Mouse (Mus musculus): ENCODE results near the gene Proz. TPM values are rescaled to one million over a fixed set of nuclear protein-coding genes. Genes with fewer than 3 reads are reported as not detected.

Proz gene
- polyA plus RNA-seq, 1 experiment, result 11.7 TPM

GRCm38 (mm10) chr8:13037015-13037414 is 23.7 kb upstream of the Proz start, which contains the start of gene F10:
F10 (plus strand) TSS chr8:13037308.
- H3K4me3 ChIP-seq (ENCODE audit: insufficient read depth, low read depth, low read length), result no peak within 1 kb of the TSS
- no peaks in the 10 kb centered on the region for H3K27me3 ChIP-seq (replicated peaks; ENCODE audit: control insufficient read depth, insufficient read depth, low read length)
- DNase-seq, result no peak
- H3K36me3 ChIP-seq (ENCODE audit: control insufficient read depth, insufficient read depth, low read length), result no peaks in the 10 kb centered on the region
- H3K4me1 ChIP-seq (ENCODE audit: control insufficient read depth, insufficient read depth, low read length), result no peaks in the 10 kb centered on the region
- no peak for TF ChIP-seq CTCF (conservative IDR thresholded peaks at IDR 0.05; ENCODE audit: insufficient read depth, insufficient read length, low read depth, low read length)
- 77% methylated on average over 7 of the region's 7 CpGs for WGBS
- H3K27ac ChIP-seq (ENCODE audit: insufficient read depth, low read depth, low read length), result no peak within 1 kb of the TSS

- H3K27me3 ChIP-seq (replicated peaks; ENCODE audit: control insufficient read depth, insufficient read depth, low read length), result no peaks in the 10 kb centered on the region
- no peaks in the 10 kb centered on the region for H3K36me3 ChIP-seq (ENCODE audit: control insufficient read depth, insufficient read depth, low read length)
- TF ChIP-seq POLR2A (IDR thresholded peaks at IDR 0.05; ENCODE audit: low read depth, low read length) (no peak), CTCF (conservative IDR thresholded peaks at IDR 0.05; ENCODE audit: insufficient read depth, insufficient read length, low read depth, low read length) (no peak)
- H3K4me3 ChIP-seq (ENCODE audit: insufficient read depth, low read depth, low read length), result no peak overlapping the region
- no peak overlapping the region for H3K27ac ChIP-seq (ENCODE audit: insufficient read depth, low read depth, low read length)
- 37% methylated on average over 5 of the region's 5 CpGs for WGBS
- H3K4me1 ChIP-seq (ENCODE audit: control insufficient read depth, insufficient read depth, low read length), result no peaks in the 10 kb centered on the region
- DNase-seq, result peak; percentile 20
Measured at GRCm38 (mm10) chr8:13037569-13037968, 23.1 kb upstream of the Proz start.

- Histone ChIP-seq H3K4me3 (ENCODE audit: insufficient read depth, low read depth, low read length) (no peak overlapping the region), H3K27ac (ENCODE audit: insufficient read depth, low read depth, low read length) (no peak overlapping the region), H3K27me3 (replicated peaks; ENCODE audit: control insufficient read depth, insufficient read depth, low read length) (no peaks in the 10 kb centered on the region), H3K36me3 (ENCODE audit: control insufficient read depth, insufficient read depth, low read length) (no peaks in the 10 kb centered on the region), H3K4me1 (ENCODE audit: control insufficient read depth, insufficient read depth, low read length) (no peaks in the 10 kb centered on the region)
- 69% methylated on average over 6 of the region's 6 CpGs for WGBS
- TF ChIP-seq POLR2A (IDR thresholded peaks at IDR 0.05; ENCODE audit: low read depth, low read length) (no peak), CTCF (conservative IDR thresholded peaks at IDR 0.05; ENCODE audit: insufficient read depth, insufficient read length, low read depth, low read length) (no peak)
- DNase-seq, result no peak
Measured at GRCm38 (mm10) chr8:13039054-13039453, 21.7 kb upstream of the Proz start.

GRCm38 (mm10) chr8:13041459-13041858 is 19.3 kb upstream of the Proz start:
- DNase-seq, result no peak
- no peaks in the 10 kb centered on the region for H3K36me3 ChIP-seq (ENCODE audit: control insufficient read depth, insufficient read depth, low read length)
- H3K27me3 ChIP-seq (replicated peaks; ENCODE audit: control insufficient read depth, insufficient read depth, low read length), result no peaks in the 10 kb centered on the region
- H3K27ac ChIP-seq (ENCODE audit: insufficient read depth, low read depth, low read length), result no peak overlapping the region
- no peak overlapping the region for H3K4me3 ChIP-seq (ENCODE audit: insufficient read depth, low read depth, low read length)
- no peaks in the 10 kb centered on the region for H3K4me1 ChIP-seq (ENCODE audit: control insufficient read depth, insufficient read depth, low read length)
- TF ChIP-seq POLR2A (IDR thresholded peaks at IDR 0.05; ENCODE audit: low read depth, low read length), result no peak
- TF ChIP-seq CTCF (conservative IDR thresholded peaks at IDR 0.05; ENCODE audit: insufficient read depth, insufficient read length, low read depth, low read length), result no peak
- WGBS, result 83% methylated on average over 4 of the region's 4 CpGs

GRCm38 (mm10) chr8:13047652-13048051 is 13.1 kb upstream of the Proz start:
- Histone ChIP-seq H3K27me3 (replicated peaks; ENCODE audit: control insufficient read depth, insufficient read depth, low read length) (no peaks in the 10 kb centered on the region), H3K27ac (ENCODE audit: insufficient read depth, low read depth, low read length) (no peak overlapping the region), H3K4me1 (ENCODE audit: control insufficient read depth, insufficient read depth, low read length) (no peaks in the 10 kb centered on the region), H3K4me3 (ENCODE audit: insufficient read depth, low read depth, low read length) (no peak overlapping the region), H3K36me3 (ENCODE audit: control insufficient read depth, insufficient read depth, low read length) (no peaks in the 10 kb centered on the region)
- 60% methylated on average over 5 of the region's 5 CpGs for WGBS
- TF ChIP-seq POLR2A (IDR thresholded peaks at IDR 0.05; ENCODE audit: low read depth, low read length) (no peak), CTCF (conservative IDR thresholded peaks at IDR 0.05; ENCODE audit: insufficient read depth, insufficient read length, low read depth, low read length) (no peak)
- DNase-seq, result no peak

GRCm38 (mm10) chr8:13050550-13050949 is 10.2 kb upstream of the Proz start:
- Histone ChIP-seq H3K4me1 (ENCODE audit: control insufficient read depth, insufficient read depth, low read length) (no peaks in the 10 kb centered on the region), H3K36me3 (ENCODE audit: control insufficient read depth, insufficient read depth, low read length) (no peaks in the 10 kb centered on the region), H3K4me3 (ENCODE audit: insufficient read depth, low read depth, low read length) (no peak overlapping the region), H3K27me3 (replicated peaks; ENCODE audit: control insufficient read depth, insufficient read depth, low read length) (no peaks in the 10 kb centered on the region), H3K27ac (ENCODE audit: insufficient read depth, low read depth, low read length) (no peak overlapping the region)
- no peak for DNase-seq
- TF ChIP-seq CTCF (conservative IDR thresholded peaks at IDR 0.05; ENCODE audit: insufficient read depth, insufficient read length, low read depth, low read length) (no peak), POLR2A (IDR thresholded peaks at IDR 0.05; ENCODE audit: low read depth, low read length) (no peak)
- WGBS, result 76% methylated on average over 10 of the region's 10 CpGs

DNA sequence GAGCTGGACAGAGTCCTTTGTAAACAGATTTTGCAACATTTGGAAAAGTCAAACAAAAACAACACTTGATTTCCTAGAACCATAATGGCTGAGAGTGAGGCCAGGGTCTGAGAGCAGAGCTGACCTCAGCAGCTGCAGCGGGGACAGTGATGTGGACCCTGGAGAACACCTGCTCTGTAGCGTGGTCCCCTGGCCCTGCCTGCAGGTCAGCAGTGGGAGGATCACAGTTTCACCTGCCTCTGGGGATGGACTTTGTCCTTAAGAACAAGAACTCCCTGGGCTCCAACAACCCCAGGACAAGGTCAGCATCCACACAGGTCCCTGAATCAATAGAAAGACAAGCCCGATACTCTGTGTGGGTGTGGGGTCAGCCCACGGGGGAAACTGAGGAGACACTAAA is 3.4 kb upstream of the Proz start:
- peak; percentile 72 for DNase-seq
- no peak overlapping the region for H3K27ac ChIP-seq (ENCODE audit: insufficient read depth, low read depth, low read length)
- H3K4me1 ChIP-seq (ENCODE audit: control insufficient read depth, insufficient read depth, low read length), result peaks cover 3% of the 10 kb centered on the region; the same call in 1 of the 2 replicates
- H3K27me3 ChIP-seq (replicated peaks; ENCODE audit: control insufficient read depth, insufficient read depth, low read length), result no peaks in the 10 kb centered on the region
- WGBS, result 52% methylated on average over 4 of the region's 4 CpGs
- H3K4me3 ChIP-seq (ENCODE audit: insufficient read depth, low read depth, low read length), result no peak overlapping the region
- TF ChIP-seq CTCF (conservative IDR thresholded peaks at IDR 0.05; ENCODE audit: insufficient read depth, insufficient read length, low read depth, low read length), result no peak
- TF ChIP-seq POLR2A (IDR thresholded peaks at IDR 0.05; ENCODE audit: low read depth, low read length), result no peak
- H3K36me3 ChIP-seq (ENCODE audit: control insufficient read depth, insufficient read depth, low read length), result no peaks in the 10 kb centered on the region

GRCm38 (mm10) chr8:13063112-13063511 is 2.4 kb downstream of the Proz start:
- no peaks in the 10 kb centered on the region for H3K36me3 ChIP-seq (ENCODE audit: control insufficient read depth, insufficient read depth, low read length)
- no peaks in the 10 kb centered on the region for H3K27me3 ChIP-seq (replicated peaks; ENCODE audit: control insufficient read depth, insufficient read depth, low read length)
- no peak overlapping the region for H3K4me3 ChIP-seq (ENCODE audit: insufficient read depth, low read depth, low read length)
- H3K27ac ChIP-seq (ENCODE audit: insufficient read depth, low read depth, low read length), result no peak overlapping the region
- no peak for TF ChIP-seq POLR2A (IDR thresholded peaks at IDR 0.05; ENCODE audit: low read depth, low read length)
- 75% methylated on average over 16 of the region's 16 CpGs for WGBS
- peaks cover 3% of the 10 kb centered on the region; the same call in 1 of the 2 replicates for H3K4me1 ChIP-seq (ENCODE audit: control insufficient read depth, insufficient read depth, low read length)
- DNase-seq, result no peak

Data from kidney, adult 2 months (tissue).